Mouse (Mus musculus) kidney, adult 11 months (tissue): ENCODE data around the gene Pfdn6.
"Not testable (repeated sequence)": the region's sequence is repeated elsewhere in the genome, so short reads cannot be mapped to it uniquely, and the experiment has no call there.

Experiments
- DNase-seq: peaks from one replicate; pipeline ENCODE4 v3.0.0; 2022

Pfdn6 gene

GRCm38 (mm10) chr17:33891357-33891756 is 48.8 kb downstream of the Pfdn6 start:
- no peak for DNase-seq

- DNase-seq = peak; percentile 100
Observed at GRCm38 (mm10) chr17:33890533-33891059, 49.5 kb downstream of the Pfdn6 start, which contains the start of gene Kifc1. Kifc1 (minus strand) TSS chr17:33890661.

GRCm38 (mm10) chr17:33889941-33890532 is 50.1 kb downstream of the Pfdn6 start:
- not testable (repeated sequence) for DNase-seq
